Mouse (Mus musculus) kidney, embryonic 14.5 days (tissue): ENCODE data around the gene Clec1b. TPM values are rescaled to one million over a fixed set of nuclear protein-coding genes. Genes with fewer than 3 reads are reported as not detected.

ENCODE experiments used
- ATAC-seq: fragments of 200-750 bp; cut with Nextera tagmentation; 2 replicates; pipeline ENCODE4 v1.8.0; 2017; ENCODE audit warnings: moderate number of reproducible peaks, mild to moderate bottlenecking, moderate TSS enrichment, moderate library complexity; ENCODE audit not compliant: low FRiP score, low TSS enrichment
- H3K27ac ChIP-seq: fragments of 300-500 bp; sonication (generic); 2 replicates; pipeline ENCODE4 v1.5.1; 2014; ENCODE audit warnings: low read depth, mild to moderate bottlenecking, low read length, moderate library complexity, mixed read lengths
- H3K27me3 ChIP-seq: fragments of 300-500 bp; sonication (generic); 2 replicates; pipeline ENCODE4 v1.6.1; 2014; ENCODE audit warnings: mild to moderate bottlenecking, low read length; ENCODE audit not compliant: control insufficient read depth, insufficient read depth
- H3K36me3 ChIP-seq: fragments of 300-500 bp; sonication (generic); 2 replicates; pipeline ENCODE4 v1.6.1; 2014; ENCODE audit warnings: low read length, mixed read lengths; ENCODE audit not compliant: control insufficient read depth, insufficient read depth
- H3K4me1 ChIP-seq: fragments of 300-500 bp; sonication (generic); 2 replicates; pipeline ENCODE4 v1.6.1; 2014; ENCODE audit warnings: low read length, mixed read lengths; ENCODE audit not compliant: control insufficient read depth, insufficient read depth
- H3K4me2 ChIP-seq: fragments of 300-500 bp; sonication (generic); replicated peaks from 2 replicates; pipeline ENCODE4 v1.6.1; 2014; ENCODE audit warnings: low read depth, mild to moderate bottlenecking, low read length
- H3K4me3 ChIP-seq: fragments of 300-500 bp; sonication (generic); 2 replicates; pipeline ENCODE4 v1.5.1; 2014; ENCODE audit warnings: mild to moderate bottlenecking, low read length
- H3K9ac ChIP-seq: fragments of 300-500 bp; sonication (generic); 2 replicates; pipeline ENCODE4 v1.6.1; 2014; ENCODE audit warnings: low read depth, mild to moderate bottlenecking, low read length, moderate library complexity
- H3K9me3 ChIP-seq: fragments of 300-500 bp; sonication (generic); 2 replicates; pipeline ENCODE4 v1.6.1; 2016; ENCODE audit warnings: low read length; ENCODE audit not compliant: control insufficient read depth
- WGBS: fragments of 180-500 bp; shearing (Covaris S2); extraction: QIAGEN DNeasy Blood & Tissue Kit; methylation state at CpG from one replicate; pipeline ENCODE4 v1.1.7; 2014; 5-methylcytosine and 5-hydroxymethylcytosine counted together
- polyA plus RNA-seq: library from polyadenylated mRNA; unstranded; fragments of >200 nt; fragmentation: Nextera tagmentation; extraction: Ambion mirVana; gene quantifications from 2 replicates; pipeline ENCODE4 v1.2.1, GENCODE M21; 2014

Clec1b gene
- 2.5 and 4.7 TPM in 2 replicates for polyA plus RNA-seq

- Histone ChIP-seq H3K4me3 (no peak within 1 kb of the TSS), H3K4me2 (no peak within 1 kb of the TSS), H3K27ac (no peak within 1 kb of the TSS), H3K9me3 (no peaks in the 10 kb centered on the region), H3K36me3 (no peaks in the 10 kb centered on the region), H3K27me3 (no peaks in the 10 kb centered on the region), H3K9ac (no peak within 1 kb of the TSS), H3K4me1 (no peaks in the 10 kb centered on the region)
- ATAC-seq = no peak
- 68% methylated on average over 8 of the region's 8 CpGs for WGBS
These were observed at the start of gene Clec1b for GRCm38 (mm10) chr6:129396997-129397396. TSS of gene Clec1b (plus strand) at chr6:129397297.

- no peaks in the 10 kb centered on the region for H3K27me3 ChIP-seq
- no peaks in the 10 kb centered on the region for H3K4me1 ChIP-seq
- H3K9me3 ChIP-seq = peaks cover 7% of the 10 kb centered on the region; the same call in 1 of the 2 replicates
- ATAC-seq = no peak
- no peak overlapping the region for H3K9ac ChIP-seq
- H3K27ac ChIP-seq = peak overlapping the region; percentile 51; the same call in 1 of the 2 replicates
- H3K4me2 ChIP-seq = no peak overlapping the region
- H3K4me3 ChIP-seq = no peak overlapping the region
- 59% methylated on average over 4 of the region's 4 CpGs for WGBS
- H3K36me3 ChIP-seq = no peaks in the 10 kb centered on the region
These were observed 47.4 kb upstream of the Clec1b start for GRCm38 (mm10) chr6:129349524-129350352.

- H3K9me3 ChIP-seq = peaks cover 7% of the 10 kb centered on the region; the same call in 1 of the 2 replicates
- H3K4me1 ChIP-seq = no peaks in the 10 kb centered on the region
- ATAC-seq = no peak
- H3K4me3 ChIP-seq = no peak overlapping the region
- no peak overlapping the region for H3K27ac ChIP-seq
- WGBS = 93% methylated on average over 3 of the region's 3 CpGs
- H3K36me3 ChIP-seq = no peaks in the 10 kb centered on the region
- H3K4me2 ChIP-seq = no peak overlapping the region
- H3K27me3 ChIP-seq = no peaks in the 10 kb centered on the region
- H3K9ac ChIP-seq = no peak overlapping the region
These were observed 46.0 kb upstream of the Clec1b start for GRCm38 (mm10) chr6:129351091-129351490.

- 94% methylated on average over 2 of the region's 2 CpGs for whole genome bisulfite sequencing
- Histone ChIP-seq H3K4me2 (no peak overlapping the region), H3K9ac (no peak overlapping the region), H3K27ac (no peak overlapping the region), H3K9me3 (no peaks in the 10 kb centered on the region), H3K4me1 (no peaks in the 10 kb centered on the region), H3K27me3 (no peaks in the 10 kb centered on the region), H3K36me3 (no peaks in the 10 kb centered on the region), H3K4me3 (no peak overlapping the region)
- no peak for ATAC-seq
These were observed 41.3 kb upstream of the Clec1b start for GRCm38 (mm10) chr6:129355774-129356173.

- Histone ChIP-seq H3K9ac (no peak overlapping the region), H3K4me1 (no peaks in the 10 kb centered on the region), H3K9me3 (no peaks in the 10 kb centered on the region), H3K27me3 (no peaks in the 10 kb centered on the region), H3K4me3 (no peak overlapping the region), H3K27ac (no peak overlapping the region), H3K36me3 (no peaks in the 10 kb centered on the region), H3K4me2 (no peak overlapping the region)
- no peak for ATAC-seq
These were observed 40.7 kb upstream of the Clec1b start for GRCm38 (mm10) chr6:129356430-129356829.

- WGBS = 91% methylated on average over 2 of the region's 2 CpGs
These were observed 37.6 kb upstream of the Clec1b start for GRCm38 (mm10) chr6:129359515-129359914.

GRCm38 (mm10) chr6:129363942-129364341 lies 33.2 kb upstream of the Clec1b start:
- ATAC-seq = no peak
- Histone ChIP-seq H3K4me3 (no peak overlapping the region), H3K4me1 (no peaks in the 10 kb centered on the region), H3K4me2 (no peak overlapping the region), H3K27ac (no peak overlapping the region), H3K9ac (no peak overlapping the region), H3K27me3 (no peaks in the 10 kb centered on the region), H3K9me3 (no peaks in the 10 kb centered on the region), H3K36me3 (no peaks in the 10 kb centered on the region)
- 40% methylated on average over 1 of the region's 1 CpGs for WGBS

More at GRCm38 (mm10) chr6:129359515-129359914, 37.6 kb upstream of the Clec1b start:
- Histone ChIP-seq H3K27me3 (no peaks in the 10 kb centered on the region), H3K36me3 (no peaks in the 10 kb centered on the region), H3K27ac (no peak overlapping the region), H3K4me3 (no peak overlapping the region), H3K9me3 (no peaks in the 10 kb centered on the region), H3K9ac (no peak overlapping the region), H3K4me2 (no peak overlapping the region), H3K4me1 (no peaks in the 10 kb centered on the region)
- no peak for ATAC-seq

- Histone ChIP-seq H3K27me3 (no peaks in the 10 kb centered on the region), H3K9me3 (no peaks in the 10 kb centered on the region), H3K4me2 (no peak overlapping the region), H3K36me3 (no peaks in the 10 kb centered on the region), H3K27ac (no peak overlapping the region), H3K4me3 (no peak overlapping the region), H3K4me1 (no peaks in the 10 kb centered on the region), H3K9ac (no peak overlapping the region)
- WGBS = 19% methylated on average over 6 of the region's 6 CpGs
- peak; percentile 69; the same call in 1 of the 2 replicates for ATAC-seq
These were observed 31.1 kb upstream of the Clec1b start for GRCm38 (mm10) chr6:129365959-129366359.

GRCm38 (mm10) chr6:129369374-129370132 lies 27.5 kb upstream of the Clec1b start:
- no peaks in the 10 kb centered on the region for H3K27me3 ChIP-seq
- no peaks in the 10 kb centered on the region for H3K36me3 ChIP-seq
- no peak overlapping the region for H3K4me2 ChIP-seq
- ATAC-seq = no peak
- H3K9ac ChIP-seq = no peak overlapping the region
- no peak overlapping the region for H3K27ac ChIP-seq
- no peaks in the 10 kb centered on the region for H3K4me1 ChIP-seq
- WGBS = 52% methylated on average over 7 of the region's 7 CpGs
- H3K9me3 ChIP-seq = no peaks in the 10 kb centered on the region
- H3K4me3 ChIP-seq = no peak overlapping the region
